Mouse (Mus musculus): ENCODE measurements at regions not wholly inside any gene's neighbourhood (a gene's known extent, or its start where the extent isn't known, plus 50 kb on each side); places are given as distances from the start of the nearest gene placed in this dataset.

- Histone ChIP-seq H3K4me3 (ENCODE audit: insufficient read depth, low read depth, low read length) (no peak overlapping the region), H3K27me3 (ENCODE audit: control insufficient read depth, insufficient read depth, low read length) (no peaks in the 10 kb centered on the region), H3K9ac (ENCODE audit: low read depth, low read length) (no peak overlapping the region), H3K4me1 (ENCODE audit: control insufficient read depth, insufficient read depth, low read length) (no peaks in the 10 kb centered on the region), H3K27ac (replicated peaks; ENCODE audit: insufficient read depth, low read depth, low read length) (no peak overlapping the region), H3K36me3 (ENCODE audit: control insufficient read depth, insufficient read depth, low read length) (no peaks in the 10 kb centered on the region), H3K79me2 (ENCODE audit: control insufficient read depth, insufficient read depth, low read length) (no peaks in the 10 kb centered on the region)
- WGBS, result 89% methylated on average over 2 of the region's 2 CpGs
- TF ChIP-seq POLR2A (IDR thresholded peaks at IDR 0.05; ENCODE audit: extremely low read depth, insufficient read depth, low read length), result no peak
- DNase-seq (ENCODE audit: extremely low read depth, low read depth, low spot score), result no peak
Measured at GRCm38 (mm10) chr1:185049980-185050379, 50.6 kb upstream of the Mark1 start.
